Mouse (Mus musculus) bone marrow macrophage, adult 2 months (primary cell): ENCODE data around the gene Nmb. TPM values are rescaled to one million over a fixed set of nuclear protein-coding genes. Genes with fewer than 3 reads are reported as not detected.
A peak's percentile ranks its signal among the peaks of the same experiment; 100 is the strongest.

Experiments used
- H3K27ac ChIP-seq: 2 replicates; pipeline ENCODE4 v1.5.1; 2012; ENCODE audit warnings: low read depth, low read length; ENCODE audit not compliant: insufficient read depth
- H3K4me1 ChIP-seq: 2 replicates; pipeline ENCODE4 v1.6.1; 2012; ENCODE audit warnings: low read length; ENCODE audit not compliant: control insufficient read depth, insufficient read depth
- H3K4me3 ChIP-seq: 2 replicates; pipeline ENCODE4 v1.5.1; 2012; ENCODE audit warnings: mild to moderate bottlenecking, low read length, moderate library complexity; ENCODE audit not compliant: insufficient read depth
- CTCF ChIP-seq: IDR thresholded peaks from 2 replicates; pipeline ENCODE4 v1.5.1; 2012; ENCODE audit warnings: low read depth, mild to moderate bottlenecking, low read length, moderate library complexity
- POLR2A ChIP-seq: IDR thresholded peaks from 2 replicates; pipeline ENCODE4 v1.6.1; 2012; ENCODE audit warnings: mild to moderate bottlenecking, low read depth, low read length, borderline replicate concordance
- polyA plus RNA-seq: library from polyadenylated mRNA; stranded (reverse); fragments of >200 nt; gene quantifications from 2 replicates; pipeline ENCODE4 v1.2.4, GENCODE M21; 2012; ENCODE audit not compliant: missing spikeins, insufficient read depth, insufficient read length

Nmb gene
- polyA plus RNA-seq, 1 experiment: 4.2 TPM

GRCm38 (mm10) chr7:80862475-80862874 lies 42.4 kb downstream of the Nmb start:
- peaks cover 22% of the 10 kb centered on the region for H3K4me1 ChIP-seq
- TF ChIP-seq POLR2A (no peak), CTCF (no peak)
- H3K4me3 ChIP-seq: no peak overlapping the region
- H3K27ac ChIP-seq: no peak overlapping the region

- no peak for TF ChIP-seq CTCF
- TF ChIP-seq POLR2A: no peak
- Histone ChIP-seq H3K4me3 (peak within 1 kb of the TSS; percentile 91), H3K27ac (no peak within 1 kb of the TSS), H3K4me1 (peaks cover 17% of the 10 kb centered on the region)
Observed at GRCm38 (mm10) chr7:80860729-80861274, 44.1 kb downstream of the Nmb start, which contains the start of gene Zscan2. Gene Zscan2 (plus strand): TSS chr7:80860920.

GRCm38 (mm10) chr7:80860227-80860626 lies 44.6 kb downstream of the Nmb start:
- TF ChIP-seq POLR2A: no peak
- TF ChIP-seq CTCF: no peak
- H3K4me1 ChIP-seq: peaks cover 19% of the 10 kb centered on the region
- H3K4me3 ChIP-seq: peak overlapping the region; percentile 91
- H3K27ac ChIP-seq: no peak overlapping the region

- no peak overlapping the region for H3K27ac ChIP-seq
- peaks cover 11% of the 10 kb centered on the region for H3K4me1 ChIP-seq
- no peak for TF ChIP-seq POLR2A
- TF ChIP-seq CTCF: peak; percentile 64
- no peak overlapping the region for H3K4me3 ChIP-seq
Observed at GRCm38 (mm10) chr7:80857181-80857580, 47.7 kb downstream of the Nmb start.

- Histone ChIP-seq H3K27ac (0 out of 2 replicates have a peak overlapping the region, but pooled peaks have one; percentile 18), H3K4me1 (peaks cover 11% of the 10 kb centered on the region), H3K4me3 (no peak overlapping the region)
- no peak for TF ChIP-seq CTCF
- TF ChIP-seq POLR2A: no peak
Observed at GRCm38 (mm10) chr7:80855316-80855715, 49.6 kb downstream of the Nmb start.

- H3K27ac ChIP-seq: no peak overlapping the region
- no peak overlapping the region for H3K4me3 ChIP-seq
- H3K4me1 ChIP-seq: peaks cover 17% of the 10 kb centered on the region
- TF ChIP-seq CTCF (no peak), POLR2A (no peak)
Observed at GRCm38 (mm10) chr7:80853218-80853617, 51.7 kb downstream of the Nmb start.

Other genes with a start within 250 kb of the Nmb start
- 14.6 and 16.7 TPM in 2 replicates for gene Crtc3, start 216.2 kb downstream of the Nmb start, polyA plus RNA-seq
- gene Iqgap1, start 79.1 kb downstream of the Nmb start, polyA plus RNA-seq: 243 and 284 TPM in 2 replicates
- 2.1 and 3.6 TPM in 2 replicates for gene Zscan2, start 44.2 kb downstream of the Nmb start, polyA plus RNA-seq
- gene Wdr73, start 3.8 kb downstream of the Nmb start, polyA plus RNA-seq: 9.3 and 10.7 TPM in 2 replicates
- gene Sec11a, start 42.7 kb upstream of the Nmb start, polyA plus RNA-seq: 99.2 and 105 TPM in 2 replicates
- gene Zfp592, start 88.6 kb upstream of the Nmb start, polyA plus RNA-seq: 23.5 and 23.6 TPM in 2 replicates
- gene Alpk3, start 152.5 kb upstream of the Nmb start, polyA plus RNA-seq: 0.16 TPM in 1 of 2 replicates, not detected in the other
- gene Slc28a1, start 209.7 kb upstream of the Nmb start, polyA plus RNA-seq: not detected in 2 replicates